Comparison of ENCODE assay signal across 7 mouse cellular contexts in the genomic region with DNA sequence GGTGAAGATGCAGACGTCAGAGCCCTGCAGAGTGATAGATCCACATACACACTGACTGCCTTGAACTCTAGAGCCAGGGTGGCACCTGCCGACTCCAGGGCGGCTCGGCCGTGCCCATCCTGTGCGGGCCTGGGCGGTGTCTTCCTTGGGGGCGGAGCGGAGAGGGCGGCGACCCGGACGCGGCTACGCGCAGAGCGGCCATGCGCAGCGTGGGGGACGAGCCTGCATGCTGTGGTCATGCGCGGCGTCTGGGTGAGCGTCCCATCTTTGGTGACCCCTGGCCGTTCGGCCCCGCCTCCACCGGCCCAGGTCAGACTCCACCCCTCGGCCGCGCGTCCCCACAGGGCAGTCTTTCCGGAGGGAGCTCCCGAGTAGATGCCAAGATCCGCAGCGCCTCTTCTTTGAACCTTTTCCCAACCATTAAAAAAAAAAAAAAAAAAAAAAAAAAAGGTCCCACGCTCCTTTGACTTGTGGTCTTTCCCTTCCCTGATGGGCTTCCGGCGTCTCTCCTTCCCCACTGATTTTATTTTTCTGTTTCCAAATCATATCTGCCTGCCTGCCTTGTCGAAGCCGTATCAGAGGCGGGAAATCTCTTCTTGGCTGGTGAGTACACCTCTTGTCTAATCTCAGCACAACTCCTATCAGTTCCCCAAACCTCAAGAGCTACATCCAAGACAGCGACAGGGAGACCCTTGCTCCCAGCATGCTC. TPM values are rescaled to one million over a fixed set of nuclear protein-coding genes. Genes with fewer than 3 reads are reported as not detected.
DNase-seq lines count a peak whose midpoint lies in the region; ATAC-seq and TF ChIP-seq lines count a peak whose summit lies in the region.

Gene Cisd3 (plus strand): TSS at position 214 of the 709 bp plus-strand sequence.

- H3K9ac ChIP-seq in embryonic facial prominence, embryonic 15.5 days, result no peak within 1 kb of the TSS
- H3K9ac ChIP-seq in kidney, embryonic 14.5 days (ENCODE audit: low read depth, low read length), result peak within 1 kb of the TSS; percentile 45
- peak within 1 kb of the TSS; percentile 44 for H3K9ac ChIP-seq in limb, embryonic 14.5 days (ENCODE audit: low read depth, low read length, severe bottlenecking)
- H3K9ac ChIP-seq in midbrain, embryonic 16.5 days (ENCODE audit: low read depth, low read length), result peak within 1 kb of the TSS; percentile 72

- H3K27me3 ChIP-seq in embryonic facial prominence, embryonic 15.5 days, result no peaks in the 10 kb centered on the region
- no peaks in the 10 kb centered on the region for H3K27me3 ChIP-seq in kidney, embryonic 14.5 days (ENCODE audit: control insufficient read depth, insufficient read depth, low read length)
- H3K27me3 ChIP-seq in limb, embryonic 14.5 days (ENCODE audit: control insufficient read depth, insufficient read depth, low read length), result no peaks in the 10 kb centered on the region
- H3K27me3 ChIP-seq in midbrain, embryonic 16.5 days (ENCODE audit: control insufficient read depth, insufficient read depth, low read depth, low read length), result no peaks in the 10 kb centered on the region
- no peaks in the 10 kb centered on the region for H3K27me3 ChIP-seq in spleen, adult 2 months (ENCODE audit: control insufficient read depth, insufficient read depth, low read length)

- H3K4me2 ChIP-seq in embryonic facial prominence, embryonic 15.5 days (replicated peaks), result peak within 1 kb of the TSS; percentile 61
- H3K4me2 ChIP-seq in kidney, embryonic 14.5 days (replicated peaks; ENCODE audit: low read depth, low read length), result peak within 1 kb of the TSS; percentile 56
- H3K4me2 ChIP-seq in limb, embryonic 14.5 days (replicated peaks; ENCODE audit: low read depth, low read length, severe bottlenecking), result peak within 1 kb of the TSS; percentile 72
- H3K4me2 ChIP-seq in midbrain, embryonic 16.5 days (ENCODE audit: low read length), result peak within 1 kb of the TSS; percentile 94

- peak; percentile 98 for DNase-seq in adrenal gland, postnatal 14 days
- peak; percentile 96 to 97 for DNase-seq in heart, adult 9 months (ENCODE audit: low spot score in 2 of 2)
- DNase-seq in limb, embryonic 14.5 days (ENCODE audit: low spot score), result peak; percentile 58
- peak; percentile 61 to 93 for DNase-seq in spleen, adult 2 months (ENCODE audit: low read depth in 1 of 2, low spot score in 2 of 2)

- TF ChIP-seq POLR2A in limb, embryonic 14.5 days (IDR thresholded peaks at IDR 0.05; ENCODE audit: borderline replicate concordance, extremely low read depth, insufficient read depth, insufficient read length), result no peak
- TF ChIP-seq POLR2A in spleen, adult 2 months (IDR thresholded peaks at IDR 0.05; ENCODE audit: low read depth, low read length), result peak; percentile 72

- peaks cover 17% of the 10 kb centered on the region for H3K4me1 ChIP-seq in embryonic facial prominence, embryonic 15.5 days
- peaks cover 21% of the 10 kb centered on the region for H3K4me1 ChIP-seq in kidney, embryonic 14.5 days (ENCODE audit: control insufficient read depth, insufficient read depth, low read length)
- H3K4me1 ChIP-seq in limb, embryonic 14.5 days (ENCODE audit: control insufficient read depth, insufficient read depth, low read length), result peaks cover 4% of the 10 kb centered on the region; the same call in 1 of the 2 replicates
- H3K4me1 ChIP-seq in midbrain, embryonic 16.5 days (ENCODE audit: control insufficient read depth, insufficient read depth, low read length), result peaks cover 7% of the 10 kb centered on the region
- peaks cover 21% of the 10 kb centered on the region for H3K4me1 ChIP-seq in spleen, adult 2 months (ENCODE audit: control insufficient read depth, insufficient read depth, insufficient read length)

- ATAC-seq in embryonic facial prominence, embryonic 15.5 days (ENCODE audit: insufficient number of reproducible peaks, low FRiP score, low TSS enrichment, low read depth), result peak; percentile 79
- ATAC-seq in kidney, embryonic 14.5 days (ENCODE audit: low FRiP score, low TSS enrichment), result peak; percentile 87
- ATAC-seq in limb, embryonic 14.5 days (ENCODE audit: low FRiP score, low read depth), result peak; percentile 75
- peak; percentile 57 for ATAC-seq in midbrain, embryonic 16.5 days

- no peaks in the 10 kb centered on the region for H3K9me3 ChIP-seq in embryonic facial prominence, embryonic 15.5 days (replicated peaks)
- no peaks in the 10 kb centered on the region for H3K9me3 ChIP-seq in kidney, embryonic 14.5 days (ENCODE audit: control insufficient read depth, low read length)
- H3K9me3 ChIP-seq in limb, embryonic 14.5 days (ENCODE audit: control insufficient read depth, low read length), result no peaks in the 10 kb centered on the region
- H3K9me3 ChIP-seq in midbrain, embryonic 16.5 days (replicated peaks; ENCODE audit: control insufficient read depth, low read length, poor library complexity, severe bottlenecking), result no peaks in the 10 kb centered on the region

- WGBS in embryonic facial prominence, embryonic 15.5 days, result 1% methylated on average over 43 of the region's 43 CpGs
- under 1% methylated on average over 43 of the region's 43 CpGs for WGBS in kidney, embryonic 14.5 days
- WGBS in limb, embryonic 14.5 days, result 2% methylated on average over 36 of the region's 43 CpGs
- WGBS in midbrain, embryonic 16.5 days, result 2% methylated on average over 42 of the region's 43 CpGs
- WGBS in spleen, adult 2 months, result 2% methylated on average over 43 of the region's 43 CpGs

- TF ChIP-seq CTCF in spleen, adult 2 months (IDR thresholded peaks at IDR 0.05; ENCODE audit: extremely low read depth, insufficient read depth, insufficient read length, insufficient replicate concordance), result no peak

- peak within 1 kb of the TSS; percentile 40 for H3K4me3 ChIP-seq in embryonic facial prominence, embryonic 15.5 days (replicated peaks)
- H3K4me3 ChIP-seq in kidney, embryonic 14.5 days (ENCODE audit: low read length), result peak within 1 kb of the TSS; percentile 35
- peak within 1 kb of the TSS; percentile 39 for H3K4me3 ChIP-seq in limb, embryonic 14.5 days (replicated peaks; ENCODE audit: low read length)
- H3K4me3 ChIP-seq in midbrain, embryonic 16.5 days (ENCODE audit: low read depth, low read length), result peak within 1 kb of the TSS; percentile 48
- H3K4me3 ChIP-seq in spleen, adult 2 months (ENCODE audit: extremely low read depth, insufficient read depth, insufficient read length), result peak within 1 kb of the TSS; percentile 55; the same call in 1 of the 2 replicates

- H3K36me3 ChIP-seq in embryonic facial prominence, embryonic 15.5 days, result peaks cover 35% of the 10 kb centered on the region
- H3K36me3 ChIP-seq in kidney, embryonic 14.5 days (ENCODE audit: control insufficient read depth, insufficient read depth, low read length), result peaks cover 49% of the 10 kb centered on the region
- peaks cover 37% of the 10 kb centered on the region for H3K36me3 ChIP-seq in limb, embryonic 14.5 days (ENCODE audit: control insufficient read depth, insufficient read depth, low read length)
- peaks cover 12% of the 10 kb centered on the region for H3K36me3 ChIP-seq in midbrain, embryonic 16.5 days (ENCODE audit: control insufficient read depth, insufficient read depth, low read length)
- peaks cover 9% of the 10 kb centered on the region for H3K36me3 ChIP-seq in spleen, adult 2 months (ENCODE audit: control insufficient read depth, insufficient read depth, low read length)

- 0 out of 2 replicates have a peak within 1 kb of the TSS, but pooled peaks have one; percentile 12 for H3K27ac ChIP-seq in embryonic facial prominence, embryonic 15.5 days (replicated peaks)
- peak within 1 kb of the TSS; percentile 51 for H3K27ac ChIP-seq in kidney, embryonic 14.5 days (ENCODE audit: low read depth, low read length)
- no peak within 1 kb of the TSS for H3K27ac ChIP-seq in limb, embryonic 14.5 days (replicated peaks; ENCODE audit: low read depth, low read length)
- H3K27ac ChIP-seq in midbrain, embryonic 16.5 days (ENCODE audit: low read length), result peak within 1 kb of the TSS; percentile 39; the same call in 1 of the 2 replicates
- H3K27ac ChIP-seq in spleen, adult 2 months (ENCODE audit: insufficient read depth, low read length), result peak within 1 kb of the TSS; percentile 97

RNA-seq across cellular contexts. Expression of gene Cisd3, which starts in this region (rescaled TPM):
- 277 and 297 TPM in 2 replicates for total RNA-seq in adrenal gland, postnatal 14 days (2021)
- polyA plus RNA-seq in embryonic facial prominence, embryonic 15.5 days (2015; fragmentation: Nextera tagmentation; extraction: Ambion mirVana), result 30.7 and 32.7 TPM in 2 replicates
- polyA plus RNA-seq in kidney, embryonic 14.5 days (2014; fragmentation: Nextera tagmentation; extraction: Ambion mirVana), result 30.5 and 34.2 TPM in 2 replicates
- polyA plus RNA-seq in limb, embryonic 14.5 days (2012; rRNA removed), result 11.7 and 13.3 TPM in 2 replicates
- 13.6 and 14.9 TPM in 2 replicates for polyA plus RNA-seq in limb, embryonic 14.5 days (2014; fragmentation: Nextera tagmentation; extraction: Ambion mirVana)
- polyA plus RNA-seq in midbrain, embryonic 16.5 days (2015; fragmentation: Nextera tagmentation; extraction: Ambion mirVana), result 24.4 and 29.8 TPM in 2 replicates
- 17.3 and 18.5 TPM in 2 replicates for polyA plus RNA-seq in spleen, adult 2 months (2012; rRNA removed)
